Mouse (Mus musculus): ENCODE results near the gene 1700086D15Rik. TPM values are rescaled to one million over a fixed set of nuclear protein-coding genes. Genes with fewer than 3 reads are reported as not detected.

The 1700086D15Rik gene
- total and polyA plus RNA-seq, 2 experiments = 0.09 TPM; not detected in 1

- Histone ChIP-seq H3K36me3 (ENCODE audit: control insufficient read depth, insufficient read depth, low read length) (no peaks in the 10 kb centered on the region), H3K27me3 (ENCODE audit: control insufficient read depth, insufficient read depth, low read length) (no peaks in the 10 kb centered on the region), H3K4me3 (ENCODE audit: insufficient read depth, low read depth, low read length) (no peak overlapping the region), H3K9ac (ENCODE audit: low read depth, low read length) (no peak overlapping the region), H3K79me2 (ENCODE audit: control insufficient read depth, insufficient read depth, low read length) (no peaks in the 10 kb centered on the region), H3K27ac (replicated peaks; ENCODE audit: insufficient read depth, low read depth, low read length) (no peak overlapping the region), H3K4me1 (ENCODE audit: control insufficient read depth, insufficient read depth, low read length) (no peaks in the 10 kb centered on the region)
- no peak for DNase-seq (ENCODE audit: extremely low read depth, low read depth, low spot score)
- TF ChIP-seq CTCF (IDR thresholded peaks at IDR 0.05; ENCODE audit: low read depth, low read length) (no peak), POLR2A (IDR thresholded peaks at IDR 0.05; ENCODE audit: extremely low read depth, insufficient read depth, low read length) (no peak)
- WGBS = 68% methylated on average over 4 of the region's 4 CpGs
Measured at GRCm38 (mm10) chr11:65112086-65112485, 47.6 kb downstream of the 1700086D15Rik start.

- 87% methylated on average over 5 of the region's 5 CpGs for WGBS
Measured at GRCm38 (mm10) chr11:65111651-65112050, 48.0 kb downstream of the 1700086D15Rik start.

GRCm38 (mm10) chr11:65110058-65110457 is 49.6 kb downstream of the 1700086D15Rik start:
- H3K4me3 ChIP-seq (ENCODE audit: insufficient read depth, low read depth, low read length) = no peak overlapping the region
- H3K79me2 ChIP-seq (ENCODE audit: control insufficient read depth, insufficient read depth, low read length) = no peaks in the 10 kb centered on the region
- WGBS = 86% methylated on average over 10 of the region's 10 CpGs
- no peak overlapping the region for H3K27ac ChIP-seq (replicated peaks; ENCODE audit: insufficient read depth, low read depth, low read length)
- H3K4me1 ChIP-seq (ENCODE audit: control insufficient read depth, insufficient read depth, low read length) = peaks cover 4% of the 10 kb centered on the region
- no peaks in the 10 kb centered on the region for H3K36me3 ChIP-seq (ENCODE audit: control insufficient read depth, insufficient read depth, low read length)
- no peak for DNase-seq (ENCODE audit: extremely low read depth, low read depth, low spot score)
- H3K27me3 ChIP-seq (ENCODE audit: control insufficient read depth, insufficient read depth, low read length) = no peaks in the 10 kb centered on the region
- no peak for TF ChIP-seq POLR2A (IDR thresholded peaks at IDR 0.05; ENCODE audit: extremely low read depth, insufficient read depth, low read length)
- no peak overlapping the region for H3K9ac ChIP-seq (ENCODE audit: low read depth, low read length)

More at GRCm38 (mm10) chr11:65111651-65112050, 48.0 kb downstream of the 1700086D15Rik start:
- H3K79me2 ChIP-seq (ENCODE audit: control insufficient read depth, insufficient read depth, low read length) = no peaks in the 10 kb centered on the region
- no peak overlapping the region for H3K9ac ChIP-seq (ENCODE audit: low read depth, low read length)
- TF ChIP-seq POLR2A (IDR thresholded peaks at IDR 0.05; ENCODE audit: extremely low read depth, insufficient read depth, low read length) (no peak), CTCF (IDR thresholded peaks at IDR 0.05; ENCODE audit: low read depth, low read length) (no peak)
- H3K27me3 ChIP-seq (ENCODE audit: control insufficient read depth, insufficient read depth, low read length) = no peaks in the 10 kb centered on the region
- no peaks in the 10 kb centered on the region for H3K4me1 ChIP-seq (ENCODE audit: control insufficient read depth, insufficient read depth, low read length)
- no peak overlapping the region for H3K4me3 ChIP-seq (ENCODE audit: insufficient read depth, low read depth, low read length)
- H3K27ac ChIP-seq (replicated peaks; ENCODE audit: insufficient read depth, low read depth, low read length) = no peak overlapping the region
- no peaks in the 10 kb centered on the region for H3K36me3 ChIP-seq (ENCODE audit: control insufficient read depth, insufficient read depth, low read length)
- no peak for DNase-seq (ENCODE audit: extremely low read depth, low read depth, low spot score)

- Histone ChIP-seq H3K36me3 (ENCODE audit: control insufficient read depth, insufficient read depth, low read length) (no peaks in the 10 kb centered on the region), H3K4me1 (ENCODE audit: control insufficient read depth, insufficient read depth, low read length) (peaks cover 4% of the 10 kb centered on the region), H3K27ac (replicated peaks; ENCODE audit: insufficient read depth, low read depth, low read length) (no peak overlapping the region), H3K27me3 (ENCODE audit: control insufficient read depth, insufficient read depth, low read length) (no peaks in the 10 kb centered on the region), H3K79me2 (ENCODE audit: control insufficient read depth, insufficient read depth, low read length) (no peaks in the 10 kb centered on the region), H3K4me3 (ENCODE audit: insufficient read depth, low read depth, low read length) (no peak overlapping the region), H3K9ac (ENCODE audit: low read depth, low read length) (no peak overlapping the region)
- no peak for DNase-seq (ENCODE audit: extremely low read depth, low read depth, low spot score)
- TF ChIP-seq CTCF (IDR thresholded peaks at IDR 0.05; ENCODE audit: low read depth, low read length) = no peak
- TF ChIP-seq POLR2A (IDR thresholded peaks at IDR 0.05; ENCODE audit: extremely low read depth, insufficient read depth, low read length) = no peak
- WGBS = 82% methylated on average over 5 of the region's 5 CpGs
Measured at GRCm38 (mm10) chr11:65107734-65108171, 51.9 kb downstream of the 1700086D15Rik start.

GRCm38 (mm10) chr11:65107151-65107550 is 52.5 kb downstream of the 1700086D15Rik start:
- TF ChIP-seq POLR2A (IDR thresholded peaks at IDR 0.05; ENCODE audit: extremely low read depth, insufficient read depth, low read length) = no peak
- TF ChIP-seq CTCF (IDR thresholded peaks at IDR 0.05; ENCODE audit: low read depth, low read length) = no peak
- Histone ChIP-seq H3K9ac (ENCODE audit: low read depth, low read length) (no peak overlapping the region), H3K79me2 (ENCODE audit: control insufficient read depth, insufficient read depth, low read length) (no peaks in the 10 kb centered on the region), H3K27me3 (ENCODE audit: control insufficient read depth, insufficient read depth, low read length) (no peaks in the 10 kb centered on the region), H3K36me3 (ENCODE audit: control insufficient read depth, insufficient read depth, low read length) (no peaks in the 10 kb centered on the region), H3K4me3 (ENCODE audit: insufficient read depth, low read depth, low read length) (no peak overlapping the region), H3K4me1 (ENCODE audit: control insufficient read depth, insufficient read depth, low read length) (peaks cover 4% of the 10 kb centered on the region), H3K27ac (replicated peaks; ENCODE audit: insufficient read depth, low read depth, low read length) (no peak overlapping the region)
- whole genome bisulfite sequencing = 86% methylated on average over 4 of the region's 4 CpGs
- no peak for DNase-seq (ENCODE audit: extremely low read depth, low read depth, low spot score)

- no peaks in the 10 kb centered on the region for H3K27me3 ChIP-seq (ENCODE audit: control insufficient read depth, insufficient read depth, low read length)
- H3K9ac ChIP-seq (ENCODE audit: low read depth, low read length) = no peak overlapping the region
- H3K4me3 ChIP-seq (ENCODE audit: insufficient read depth, low read depth, low read length) = no peak overlapping the region
- peaks cover 4% of the 10 kb centered on the region for H3K4me1 ChIP-seq (ENCODE audit: control insufficient read depth, insufficient read depth, low read length)
- H3K27ac ChIP-seq (replicated peaks; ENCODE audit: insufficient read depth, low read depth, low read length) = no peak overlapping the region
- no peak for DNase-seq (ENCODE audit: extremely low read depth, low read depth, low spot score)
- 95% methylated on average over 3 of the region's 3 CpGs for WGBS
- no peaks in the 10 kb centered on the region for H3K36me3 ChIP-seq (ENCODE audit: control insufficient read depth, insufficient read depth, low read length)
- no peaks in the 10 kb centered on the region for H3K79me2 ChIP-seq (ENCODE audit: control insufficient read depth, insufficient read depth, low read length)
- TF ChIP-seq CTCF (IDR thresholded peaks at IDR 0.05; ENCODE audit: low read depth, low read length) (no peak), POLR2A (IDR thresholded peaks at IDR 0.05; ENCODE audit: extremely low read depth, insufficient read depth, low read length) (no peak)
Measured at GRCm38 (mm10) chr11:65104076-65104475, 55.6 kb downstream of the 1700086D15Rik start.

Other genes with a start within 250 kb of the 1700086D15Rik start
- 11.2 and 14.2 TPM in 2 replicates for gene Elac2, start 180.9 kb downstream of the 1700086D15Rik start, total RNA-seq (2014; rRNA removed)
- gene Elac2, start 180.9 kb downstream of the 1700086D15Rik start, polyA plus RNA-seq (2012; rRNA removed) = 14.7 and 14.8 TPM in 2 replicates
- gene Arhgap44, start 3.1 kb upstream of the 1700086D15Rik start, total RNA-seq (2014; rRNA removed) = 0.60 and 0.65 TPM in 2 replicates
- 0.47 and 0.64 TPM in 2 replicates for gene Arhgap44, start 3.1 kb upstream of the 1700086D15Rik start, polyA plus RNA-seq (2012; rRNA removed)
- under 0.01 and 0.07 TPM in 2 replicates for gene Myocd, start 110.1 kb upstream of the 1700086D15Rik start, total RNA-seq (2014; rRNA removed)
- gene Myocd, start 110.1 kb upstream of the 1700086D15Rik start, polyA plus RNA-seq (2012; rRNA removed) = 0.02 and 0.05 TPM in 2 replicates